Mouse (Mus musculus): ENCODE data around the gene Anxa1. TPM values are rescaled to one million over a fixed set of nuclear protein-coding genes. Genes with fewer than 3 reads are reported as not detected.

Gene Anxa1
- 9.7 and 16.0 TPM in 2 replicates for polyA plus RNA-seq (2015; fragmentation: Nextera tagmentation; extraction: Ambion mirVana)

DNA sequence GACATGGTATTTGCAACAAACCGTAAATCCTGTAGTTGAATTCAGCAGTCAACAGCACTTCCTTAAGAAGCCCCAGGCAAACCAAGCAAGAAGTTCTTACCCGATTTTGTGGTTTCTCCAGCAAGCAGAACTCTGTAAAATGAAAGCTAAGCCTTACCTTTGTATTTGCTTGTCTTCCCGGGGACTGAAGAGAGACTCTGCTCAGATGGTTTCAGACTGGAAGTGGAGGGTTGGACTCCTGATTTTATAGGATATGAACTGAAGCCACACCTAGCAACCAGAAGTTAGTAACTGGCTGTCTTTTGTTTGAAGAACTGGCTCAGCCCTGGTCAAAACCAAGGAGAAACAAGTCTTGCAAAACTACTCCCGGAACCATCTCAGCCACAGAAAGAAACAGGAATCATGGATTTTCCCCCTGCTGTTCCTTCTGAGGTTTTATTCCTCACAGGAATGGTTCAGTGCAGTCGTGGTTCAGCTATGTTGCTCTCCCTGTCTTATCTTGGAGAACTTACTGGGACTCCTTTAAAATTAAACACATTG is at the start of gene Anxa1:
Gene Anxa1, minus strand, starts transcription at position 490 of the 540 bp plus-strand sequence.
- no peak within 1 kb of the TSS for H3K27ac ChIP-seq (ENCODE audit: low read depth, low read length)
- H3K4me3 ChIP-seq (ENCODE audit: low read length), result no peak within 1 kb of the TSS
- H3K4me2 ChIP-seq (ENCODE audit: low read length), result no peak within 1 kb of the TSS
- no peaks in the 10 kb centered on the region for H3K36me3 ChIP-seq (ENCODE audit: control insufficient read depth, insufficient read depth, low read length)
- 73% methylated on average over 5 of the region's 5 CpGs for WGBS
- no peak within 1 kb of the TSS for H3K9ac ChIP-seq (ENCODE audit: low read depth, low read length)
- ATAC-seq, result no peak
- no peaks in the 10 kb centered on the region for H3K27me3 ChIP-seq (replicated peaks; ENCODE audit: control insufficient read depth, insufficient read depth, low read length)
- H3K4me1 ChIP-seq (ENCODE audit: control insufficient read depth, insufficient read depth, low read depth, low read length), result no peaks in the 10 kb centered on the region; the same call in 1 of the 2 replicates
- H3K9me3 ChIP-seq (ENCODE audit: control insufficient read depth, low read length), result no peaks in the 10 kb centered on the region

DNA sequence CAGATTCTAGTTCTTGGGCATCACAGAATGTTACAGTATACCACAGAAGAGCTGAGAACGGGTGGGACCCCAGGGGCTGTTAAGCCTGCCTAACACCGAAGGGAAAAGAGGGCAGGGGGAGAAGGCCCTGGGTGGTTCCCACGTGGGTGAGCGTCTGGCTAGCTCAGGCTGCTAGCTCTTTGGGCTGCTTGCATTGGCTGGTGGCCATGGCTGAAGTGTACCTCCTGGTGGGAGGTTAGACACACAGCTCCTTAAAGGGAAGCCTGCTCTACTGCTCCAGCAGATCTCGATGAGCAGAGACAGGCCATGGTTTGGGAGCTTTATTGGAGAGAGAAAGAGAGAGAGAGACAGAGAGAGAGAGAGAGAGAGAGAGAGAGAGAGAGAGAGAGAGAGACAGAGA is 46.3 kb upstream of the Anxa1 start:
- ATAC-seq, result no peak
- Histone ChIP-seq H3K4me3 (ENCODE audit: low read length) (no peak overlapping the region), H3K9me3 (ENCODE audit: control insufficient read depth, low read length) (no peaks in the 10 kb centered on the region), H3K27ac (ENCODE audit: low read depth, low read length) (no peak overlapping the region), H3K36me3 (ENCODE audit: control insufficient read depth, insufficient read depth, low read length) (no peaks in the 10 kb centered on the region), H3K4me2 (ENCODE audit: low read length) (no peak overlapping the region), H3K4me1 (ENCODE audit: control insufficient read depth, insufficient read depth, low read depth, low read length) (no peaks in the 10 kb centered on the region), H3K9ac (ENCODE audit: low read depth, low read length) (no peak overlapping the region), H3K27me3 (replicated peaks; ENCODE audit: control insufficient read depth, insufficient read depth, low read length) (no peaks in the 10 kb centered on the region)
- 63% methylated on average over 5 of the region's 5 CpGs for WGBS

DNA sequence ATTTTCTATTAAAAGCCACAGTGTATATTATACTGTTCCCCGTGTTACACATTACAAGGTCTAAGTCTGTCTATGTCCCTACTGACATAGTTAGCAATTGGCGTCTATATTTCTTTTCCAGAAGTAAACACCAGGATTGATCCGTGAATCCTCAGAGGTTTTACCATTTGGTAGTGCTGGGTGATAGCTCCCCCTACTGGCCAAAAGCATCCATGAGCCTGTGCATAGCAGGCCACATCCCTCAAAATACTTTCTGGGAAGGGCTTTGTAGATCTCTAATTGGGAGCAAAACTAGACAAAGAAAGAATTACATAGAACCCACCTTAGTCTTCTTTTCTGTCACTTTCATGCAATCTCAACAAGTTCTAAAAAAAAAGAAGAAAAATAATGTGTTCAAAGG is 43.8 kb upstream of the Anxa1 start:
- Histone ChIP-seq H3K9me3 (ENCODE audit: control insufficient read depth, low read length) (no peaks in the 10 kb centered on the region), H3K4me1 (ENCODE audit: control insufficient read depth, insufficient read depth, low read depth, low read length) (no peaks in the 10 kb centered on the region), H3K36me3 (ENCODE audit: control insufficient read depth, insufficient read depth, low read length) (no peaks in the 10 kb centered on the region), H3K9ac (ENCODE audit: low read depth, low read length) (no peak overlapping the region), H3K4me2 (ENCODE audit: low read length) (no peak overlapping the region), H3K27ac (ENCODE audit: low read depth, low read length) (no peak overlapping the region), H3K27me3 (replicated peaks; ENCODE audit: control insufficient read depth, insufficient read depth, low read length) (no peaks in the 10 kb centered on the region), H3K4me3 (ENCODE audit: low read length) (no peak overlapping the region)
- no peak for ATAC-seq
- WGBS, result 18% methylated on average over 3 of the region's 3 CpGs

DNA sequence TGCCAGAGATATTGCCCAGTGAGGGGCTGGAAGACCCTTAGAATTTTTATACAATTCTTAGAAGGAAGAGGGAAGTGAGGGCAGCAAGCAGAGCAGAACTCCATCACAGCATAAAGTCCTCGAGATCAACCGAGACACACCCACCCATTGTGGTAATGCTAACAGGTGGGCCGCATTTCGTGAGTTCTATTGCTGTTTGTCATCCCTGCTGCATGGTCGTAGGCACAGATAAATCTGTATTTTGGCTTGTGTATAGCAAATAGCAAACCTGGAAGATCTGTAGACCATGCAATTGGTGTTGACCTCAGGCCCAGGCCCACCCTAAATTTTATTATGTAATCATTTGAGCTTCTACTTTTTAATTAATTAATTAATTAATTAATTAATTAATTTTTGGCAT is 43.2 kb upstream of the Anxa1 start:
- H3K9ac ChIP-seq (ENCODE audit: low read depth, low read length), result no peak overlapping the region
- H3K9me3 ChIP-seq (ENCODE audit: control insufficient read depth, low read length), result no peaks in the 10 kb centered on the region
- no peak overlapping the region for H3K4me3 ChIP-seq (ENCODE audit: low read length)
- H3K27me3 ChIP-seq (replicated peaks; ENCODE audit: control insufficient read depth, insufficient read depth, low read length), result no peaks in the 10 kb centered on the region
- 85% methylated on average over 5 of the region's 5 CpGs for WGBS
- ATAC-seq, result no peak
- H3K27ac ChIP-seq (ENCODE audit: low read depth, low read length), result no peak overlapping the region
- no peaks in the 10 kb centered on the region for H3K4me1 ChIP-seq (ENCODE audit: control insufficient read depth, insufficient read depth, low read depth, low read length)
- no peaks in the 10 kb centered on the region for H3K36me3 ChIP-seq (ENCODE audit: control insufficient read depth, insufficient read depth, low read length)
- H3K4me2 ChIP-seq (ENCODE audit: low read length), result no peak overlapping the region

DNA sequence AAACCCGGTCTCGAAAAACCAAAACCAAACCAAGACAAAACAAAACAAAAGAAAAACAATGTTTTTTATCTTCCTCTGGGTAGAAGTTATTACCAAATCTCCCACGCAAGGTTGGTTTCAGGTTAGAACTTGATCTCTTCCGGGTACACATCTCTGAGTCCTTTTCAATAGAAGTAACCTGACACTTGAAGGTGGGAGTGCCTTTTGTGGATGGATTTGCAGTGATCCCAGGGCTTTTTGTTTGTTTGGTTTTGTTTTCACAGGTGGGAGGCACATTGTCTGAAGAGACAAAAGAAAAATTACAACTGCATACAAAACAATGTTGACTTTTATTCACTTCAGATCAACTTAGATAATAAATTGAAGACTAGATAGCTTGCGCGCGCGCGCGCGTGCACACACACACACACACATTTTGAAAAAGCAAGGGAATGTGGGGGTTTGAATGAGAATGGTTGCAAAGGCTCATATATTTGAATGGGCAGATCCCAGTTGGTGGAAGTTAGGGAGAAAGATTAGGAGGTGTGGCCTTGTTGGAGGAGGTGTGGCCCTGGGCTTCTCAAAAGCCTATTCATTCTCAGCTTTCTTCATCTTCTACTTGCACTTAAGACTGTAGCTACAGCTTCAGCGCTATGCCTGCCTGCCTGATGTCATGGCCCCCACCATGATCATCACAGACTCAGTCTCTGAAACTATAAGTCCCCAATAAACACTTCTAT is 35.9 kb upstream of the Anxa1 start:
- no peak for ATAC-seq
- no peaks in the 10 kb centered on the region for H3K27me3 ChIP-seq (replicated peaks; ENCODE audit: control insufficient read depth, insufficient read depth, low read length)
- no peaks in the 10 kb centered on the region for H3K36me3 ChIP-seq (ENCODE audit: control insufficient read depth, insufficient read depth, low read length)
- H3K27ac ChIP-seq (ENCODE audit: low read depth, low read length), result no peak overlapping the region
- no peak overlapping the region for H3K4me3 ChIP-seq (ENCODE audit: low read length)
- no peaks in the 10 kb centered on the region for H3K4me1 ChIP-seq (ENCODE audit: control insufficient read depth, insufficient read depth, low read depth, low read length)
- H3K9me3 ChIP-seq (ENCODE audit: control insufficient read depth, low read length), result no peaks in the 10 kb centered on the region
- WGBS, result 65% methylated on average over 12 of the region's 12 CpGs
- no peak overlapping the region for H3K9ac ChIP-seq (ENCODE audit: low read depth, low read length)
- no peak overlapping the region for H3K4me2 ChIP-seq (ENCODE audit: low read length)

DNA sequence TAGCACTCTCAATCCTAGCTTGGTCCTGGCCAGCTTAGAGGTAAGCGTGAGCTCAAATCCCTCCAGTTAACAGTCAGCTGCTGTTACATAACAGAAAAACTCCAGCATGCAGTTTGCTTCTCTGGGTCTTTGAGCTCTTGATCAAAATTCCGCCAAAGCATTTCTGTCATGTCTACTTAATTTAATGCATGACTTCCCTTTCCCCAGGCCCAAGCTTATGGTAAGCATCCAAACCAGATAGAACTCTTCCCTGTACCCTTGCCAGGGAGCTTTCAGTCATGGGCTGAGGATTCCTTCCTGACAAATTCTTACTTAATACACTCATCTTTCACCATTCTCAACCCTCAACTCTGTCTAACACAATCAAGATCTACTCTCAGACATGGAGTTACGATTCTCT is 20.5 kb upstream of the Anxa1 start:
- H3K27me3 ChIP-seq (replicated peaks; ENCODE audit: control insufficient read depth, insufficient read depth, low read length), result no peaks in the 10 kb centered on the region
- H3K27ac ChIP-seq (ENCODE audit: low read depth, low read length), result no peak overlapping the region
- no peaks in the 10 kb centered on the region for H3K9me3 ChIP-seq (ENCODE audit: control insufficient read depth, low read length)
- 85% methylated on average over 3 of the region's 3 CpGs for WGBS
- no peak overlapping the region for H3K4me2 ChIP-seq (ENCODE audit: low read length)
- H3K4me1 ChIP-seq (ENCODE audit: control insufficient read depth, insufficient read depth, low read depth, low read length), result no peaks in the 10 kb centered on the region
- no peak overlapping the region for H3K4me3 ChIP-seq (ENCODE audit: low read length)
- H3K36me3 ChIP-seq (ENCODE audit: control insufficient read depth, insufficient read depth, low read length), result no peaks in the 10 kb centered on the region
- ATAC-seq, result no peak
- H3K9ac ChIP-seq (ENCODE audit: low read depth, low read length), result no peak overlapping the region

DNA sequence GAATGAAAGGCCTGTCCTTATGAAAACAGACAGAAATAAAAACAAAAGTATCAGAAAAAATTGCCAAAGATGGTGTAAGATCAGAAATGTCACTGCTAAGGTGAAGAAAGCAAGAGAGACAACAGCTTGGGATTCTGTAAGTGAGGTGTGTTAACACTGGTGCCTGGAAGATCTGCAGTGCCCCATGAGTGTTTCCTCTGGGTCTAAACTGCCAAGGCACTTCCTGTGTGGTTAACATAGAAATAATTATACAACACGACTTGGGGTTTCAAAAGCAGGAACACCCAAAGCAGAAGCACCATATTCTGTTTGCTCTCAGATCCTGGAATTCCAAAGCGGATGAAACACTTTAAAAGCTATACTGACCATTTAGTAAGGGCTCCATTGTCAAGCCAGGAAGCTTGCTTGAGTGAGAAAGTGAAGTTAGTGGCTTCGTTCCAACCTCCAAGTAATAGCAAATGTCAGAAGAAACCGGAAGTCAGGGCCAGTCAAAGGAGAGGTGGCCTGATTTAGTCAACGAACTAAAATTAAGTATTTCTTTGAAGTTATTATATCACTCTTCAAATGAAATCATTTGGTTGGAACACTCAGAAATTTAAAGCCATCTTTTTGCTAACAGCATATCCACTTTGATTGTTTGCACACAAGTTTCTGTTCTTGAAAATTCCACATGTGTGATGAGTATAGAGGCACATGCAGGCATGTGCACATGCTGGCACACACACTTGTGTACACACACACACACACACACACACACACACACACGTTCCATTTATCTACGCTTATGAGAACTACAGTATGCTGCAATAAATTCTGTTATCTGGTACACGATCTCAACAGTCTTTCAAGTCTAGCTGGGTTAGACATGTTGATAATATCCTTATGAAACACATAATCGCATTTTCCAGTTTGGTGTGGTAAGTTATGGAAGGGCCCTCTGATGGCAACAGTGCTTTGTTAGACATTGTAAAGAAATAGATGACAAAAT is 19.1 kb upstream of the Anxa1 start:
- no peak for ATAC-seq
- Histone ChIP-seq H3K9me3 (ENCODE audit: control insufficient read depth, low read length) (no peaks in the 10 kb centered on the region), H3K27me3 (replicated peaks; ENCODE audit: control insufficient read depth, insufficient read depth, low read length) (no peaks in the 10 kb centered on the region), H3K27ac (ENCODE audit: low read depth, low read length) (no peak overlapping the region), H3K36me3 (ENCODE audit: control insufficient read depth, insufficient read depth, low read length) (no peaks in the 10 kb centered on the region), H3K4me2 (ENCODE audit: low read length) (no peak overlapping the region), H3K4me1 (ENCODE audit: control insufficient read depth, insufficient read depth, low read depth, low read length) (no peaks in the 10 kb centered on the region), H3K4me3 (ENCODE audit: low read length) (no peak overlapping the region), H3K9ac (ENCODE audit: low read depth, low read length) (no peak overlapping the region)
- 77% methylated on average over 9 of the region's 9 CpGs for WGBS

DNA sequence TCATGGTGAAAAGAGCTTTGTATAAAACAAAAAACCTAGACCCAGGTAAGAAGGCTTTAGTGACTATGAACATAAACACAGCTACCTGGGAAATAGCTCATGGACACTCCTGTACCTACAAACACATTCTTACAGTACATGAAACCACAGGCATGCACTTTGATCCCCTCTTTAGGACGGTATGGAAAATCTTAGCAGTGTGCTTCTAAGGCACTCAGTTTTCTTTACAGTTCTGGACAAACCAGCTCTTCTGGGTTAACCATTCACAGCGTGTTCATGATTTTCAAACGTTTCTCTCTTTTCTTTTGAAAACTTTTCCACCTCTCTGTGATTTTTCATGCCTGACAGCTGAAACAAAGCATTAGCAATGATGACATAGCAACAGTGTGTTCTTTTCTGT is 15.7 kb upstream of the Anxa1 start:
- WGBS, result 26% methylated on average over 3 of the region's 3 CpGs
- Histone ChIP-seq H3K9me3 (ENCODE audit: control insufficient read depth, low read length) (no peaks in the 10 kb centered on the region), H3K36me3 (ENCODE audit: control insufficient read depth, insufficient read depth, low read length) (no peaks in the 10 kb centered on the region), H3K4me2 (ENCODE audit: low read length) (no peak overlapping the region), H3K4me1 (ENCODE audit: control insufficient read depth, insufficient read depth, low read depth, low read length) (no peaks in the 10 kb centered on the region), H3K4me3 (ENCODE audit: low read length) (no peak overlapping the region), H3K27me3 (replicated peaks; ENCODE audit: control insufficient read depth, insufficient read depth, low read length) (no peaks in the 10 kb centered on the region), H3K27ac (ENCODE audit: low read depth, low read length) (no peak overlapping the region), H3K9ac (ENCODE audit: low read depth, low read length) (no peak overlapping the region)
- ATAC-seq, result no peak

DNA sequence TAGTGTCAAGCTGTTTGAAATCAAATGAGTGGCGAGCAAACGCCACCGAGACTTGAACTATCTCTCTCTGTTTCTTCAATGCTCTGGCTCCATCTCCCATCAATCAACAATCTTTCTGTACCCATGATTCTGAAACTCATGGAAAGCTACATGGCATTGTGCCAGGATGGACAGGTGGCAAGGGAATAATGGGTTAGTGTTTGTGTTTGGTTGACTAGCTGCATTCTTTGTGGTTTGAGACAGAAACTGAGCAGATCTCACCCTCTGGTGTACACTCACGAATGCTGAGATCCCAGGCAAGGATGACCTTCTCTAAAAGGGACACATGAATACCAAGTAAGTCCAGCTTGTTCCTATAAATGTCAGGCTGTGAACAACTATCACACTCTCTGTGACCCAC is 14.3 kb upstream of the Anxa1 start:
- WGBS, result 70% methylated on average over 4 of the region's 4 CpGs
- no peak for ATAC-seq
- no peaks in the 10 kb centered on the region for H3K4me1 ChIP-seq (ENCODE audit: control insufficient read depth, insufficient read depth, low read depth, low read length)
- no peak overlapping the region for H3K9ac ChIP-seq (ENCODE audit: low read depth, low read length)
- no peak overlapping the region for H3K4me2 ChIP-seq (ENCODE audit: low read length)
- no peak overlapping the region for H3K27ac ChIP-seq (ENCODE audit: low read depth, low read length)
- no peaks in the 10 kb centered on the region for H3K36me3 ChIP-seq (ENCODE audit: control insufficient read depth, insufficient read depth, low read length)
- H3K4me3 ChIP-seq (ENCODE audit: low read length), result no peak overlapping the region
- no peaks in the 10 kb centered on the region for H3K27me3 ChIP-seq (replicated peaks; ENCODE audit: control insufficient read depth, insufficient read depth, low read length)
- no peaks in the 10 kb centered on the region for H3K9me3 ChIP-seq (ENCODE audit: control insufficient read depth, low read length)

Measured in hindbrain, embryonic 16.5 days (tissue).